Mouse (Mus musculus) MEL (cell line): ENCODE results near the gene Nfyb. TPM values are rescaled to one million over a fixed set of nuclear protein-coding genes. Genes with fewer than 3 reads are reported as not detected.

Source experiments
- DNase-seq: peaks from one replicate; pipeline ENCODE4 v3.0.0; 2011; ENCODE audit warnings: low read depth, low spot score
- H3K27ac ChIP-seq: 2 replicates; pipeline ENCODE4 v1.5.1; 2012; ENCODE audit warnings: low read depth, mild to moderate bottlenecking, control low read depth, low read length, moderate library complexity; ENCODE audit not compliant: control insufficient read depth
- H3K27me3 ChIP-seq, 2 experiments: fragments of 150-350 bp in 1 of 2; sonication (generic) in 1 of 2; 2 replicates each; pipeline ENCODE4 v1.6.1; 2012; ENCODE audit warnings: low read length in 2 of 2, mild to moderate bottlenecking in 2 of 2, improper control_type of control experiment in 1 of 2, moderate library complexity in 1 of 2; ENCODE audit not compliant: insufficient read depth in 2 of 2, control insufficient read depth in 1 of 2
- H3K36me3 ChIP-seq, 2 experiments: 2 replicates each; pipeline ENCODE4 v1.6.1; 2012 to 2014; ENCODE audit warnings: low read length in 2 of 2, improper control_type of control experiment in 1 of 2, inconsistent platforms in 1 of 2, mild to moderate bottlenecking in 1 of 2; ENCODE audit not compliant: insufficient read depth in 2 of 2, control insufficient read depth in 1 of 2
- H3K4me1 ChIP-seq, 2 experiments: fragments of 150-350 bp in 1 of 2; sonication (generic) in 1 of 2; 2 replicates each; pipeline ENCODE4 v1.6.1; 2012; ENCODE audit warnings: low read length in 2 of 2, improper control_type of control experiment in 1 of 2, mild to moderate bottlenecking in 1 of 2; ENCODE audit not compliant: insufficient read depth in 2 of 2, control insufficient read depth in 1 of 2
- H3K4me3 ChIP-seq, 2 experiments: fragments of 150-350 bp in 1 of 2; sonication (generic) in 1 of 2; 2 replicates each; pipeline ENCODE4 v1.5.1; 2012; ENCODE audit warnings: low read depth in 2 of 2, low read length in 2 of 2, mild to moderate bottlenecking in 2 of 2, moderate library complexity in 2 of 2, control low read depth in 1 of 2, improper control_type of control experiment in 1 of 2; ENCODE audit not compliant: control insufficient read depth in 1 of 2, insufficient read depth in 1 of 2
- H3K79me2 ChIP-seq: 2 replicates; pipeline ENCODE4 v1.6.1; 2012; ENCODE audit warnings: mild to moderate bottlenecking, low read length, moderate library complexity; ENCODE audit not compliant: control insufficient read depth, poor library complexity, insufficient read depth
- H3K9ac ChIP-seq: 2 replicates; pipeline ENCODE4 v1.6.1; 2012; ENCODE audit warnings: low read depth, mild to moderate bottlenecking, control low read depth, low read length, moderate library complexity; ENCODE audit not compliant: control insufficient read depth, poor library complexity, severe bottlenecking
- H3K9me3 ChIP-seq: fragments of 150-350 bp; sonication (generic); replicated peaks from 2 replicates; pipeline ENCODE4 v1.6.1; 2012; ENCODE audit warnings: mild to moderate bottlenecking, low read length, improper control_type of control experiment, moderate library complexity; ENCODE audit not compliant: insufficient read depth
- BHLHE40 ChIP-seq: IDR thresholded peaks from 2 replicates; pipeline ENCODE4 v1.6.1; 2012; ENCODE audit warnings: low read depth, mild to moderate bottlenecking, inconsistent platforms, low read length, improper control_type of control experiment, borderline replicate concordance
- CHD1 ChIP-seq: IDR thresholded peaks from 2 replicates; pipeline ENCODE4 v1.6.1; 2012; ENCODE audit warnings: low read depth, mild to moderate bottlenecking, inconsistent platforms, low read length, improper control_type of control experiment
- CHD2 ChIP-seq: IDR thresholded peaks from 2 replicates; pipeline ENCODE4 v1.6.1; 2011; ENCODE audit warnings: low read length, improper control_type of control experiment
- CTCF ChIP-seq, 3 experiments: IDR thresholded peaks in 2 of 3; conservative IDR thresholded peaks in 1 of 3; 2 replicates each; pipeline ENCODE4 v1.5.1; 2011 to 2012; ENCODE audit warnings: low read length in 3 of 3, low read depth in 2 of 3, mild to moderate bottlenecking in 2 of 3, improper control_type of control experiment in 1 of 3, inconsistent platforms in 1 of 3, mixed read lengths in 1 of 3, moderate library complexity in 1 of 3; ENCODE audit not compliant: control insufficient read depth in 1 of 3, insufficient read depth in 1 of 3, poor library complexity in 1 of 3, severe bottlenecking in 1 of 3
- ELF1 ChIP-seq: IDR thresholded peaks from 2 replicates; pipeline ENCODE4 v1.6.1; 2014; ENCODE audit warnings: low read depth, mild to moderate bottlenecking, inconsistent platforms, low read length, improper control_type of control experiment, moderate library complexity
- EP300 ChIP-seq, 2 experiments: IDR thresholded peaks; 2 replicates each; pipeline ENCODE4 v1.6.1; 2011; ENCODE audit warnings: improper control_type of control experiment in 2 of 2, low read length in 2 of 2, low read depth in 1 of 2, mild to moderate bottlenecking in 1 of 2
- ETS1 ChIP-seq: IDR thresholded peaks from 2 replicates; pipeline ENCODE4 v1.6.1; 2012; ENCODE audit warnings: low read depth, mild to moderate bottlenecking, inconsistent platforms, low read length, improper control_type of control experiment, moderate library complexity
- GABPA ChIP-seq: IDR thresholded peaks from 2 replicates; pipeline ENCODE4 v1.6.1; 2012; ENCODE audit warnings: low read depth, mild to moderate bottlenecking, inconsistent platforms, low read length, improper control_type of control experiment, moderate library complexity
- HCFC1 ChIP-seq: IDR thresholded peaks from 2 replicates; pipeline ENCODE4 v1.6.1; 2012; ENCODE audit warnings: low read depth, mild to moderate bottlenecking, inconsistent platforms, low read length, improper control_type of control experiment, moderate library complexity
- JUND ChIP-seq: IDR thresholded peaks from 2 replicates; pipeline ENCODE4 v1.6.1; 2011; ENCODE audit warnings: low read depth, mild to moderate bottlenecking, improper control_type of control experiment, low read length
- MAX ChIP-seq: IDR thresholded peaks from 2 replicates; pipeline ENCODE4 v1.6.1; 2011; ENCODE audit warnings: low read length, improper control_type of control experiment
- MAZ ChIP-seq: IDR thresholded peaks from 2 replicates; pipeline ENCODE4 v1.6.1; 2012; ENCODE audit warnings: low read depth, mild to moderate bottlenecking, inconsistent platforms, low read length, improper control_type of control experiment
- MEF2A ChIP-seq: IDR thresholded peaks from 2 replicates; pipeline ENCODE4 v1.6.1; 2014; ENCODE audit warnings: low read depth, mild to moderate bottlenecking, inconsistent platforms, low read length, improper control_type of control experiment; ENCODE audit not compliant: poor library complexity, insufficient replicate concordance, severe bottlenecking; ENCODE audit errors: extremely low read depth
- MXI1 ChIP-seq: IDR thresholded peaks from 2 replicates; pipeline ENCODE4 v1.6.1; 2011; ENCODE audit warnings: mild to moderate bottlenecking, low read depth, low read length, improper control_type of control experiment
- NELFE ChIP-seq: IDR thresholded peaks from 2 replicates; pipeline ENCODE4 v1.6.1; 2011; ENCODE audit warnings: low read depth, low read length, improper control_type of control experiment
- POLR2AphosphoS5 ChIP-seq: IDR thresholded peaks from 2 replicates; pipeline ENCODE4 v1.6.1; 2012; ENCODE audit warnings: low read depth, borderline replicate concordance, mild to moderate bottlenecking, inconsistent platforms, low read length, moderate library complexity, mixed read lengths
- RAD21 ChIP-seq: IDR thresholded peaks from 2 replicates; pipeline ENCODE4 v1.6.1; 2011; ENCODE audit warnings: mild to moderate bottlenecking, low read depth, low read length, improper control_type of control experiment
- RCOR1 ChIP-seq: IDR thresholded peaks from 2 replicates; pipeline ENCODE4 v1.6.1; 2012; ENCODE audit warnings: low read depth, mild to moderate bottlenecking, inconsistent platforms, low read length, improper control_type of control experiment
- SIN3A ChIP-seq: IDR thresholded peaks from 2 replicates; pipeline ENCODE4 v1.6.1; 2012; ENCODE audit warnings: low read length, improper control_type of control experiment, inconsistent platforms
- SMC3 ChIP-seq: IDR thresholded peaks from 2 replicates; pipeline ENCODE4 v1.6.1; 2011; ENCODE audit warnings: low read depth, low read length, improper control_type of control experiment
- USF1 ChIP-seq: IDR thresholded peaks from 2 replicates; pipeline ENCODE4 v1.6.1; 2014; ENCODE audit warnings: low read depth, mild to moderate bottlenecking, inconsistent platforms, low read length, improper control_type of control experiment, moderate library complexity
- USF2 ChIP-seq, 2 experiments: IDR thresholded peaks; 2 replicates each; pipeline ENCODE4 v1.6.1; 2011 to 2012; ENCODE audit warnings: improper control_type of control experiment in 2 of 2, low read length in 2 of 2, borderline replicate concordance in 1 of 2, inconsistent platforms in 1 of 2, low read depth in 1 of 2, mild to moderate bottlenecking in 1 of 2; ENCODE audit not compliant: insufficient read depth in 1 of 2
- ZC3H11A ChIP-seq: IDR thresholded peaks from 2 replicates; pipeline ENCODE4 v1.6.1; 2012; ENCODE audit warnings: low read depth, mild to moderate bottlenecking, inconsistent platforms, low read length, improper control_type of control experiment
- ZKSCAN1 ChIP-seq: IDR thresholded peaks from 2 replicates; pipeline ENCODE4 v1.6.1; 2012; ENCODE audit warnings: low read depth, mild to moderate bottlenecking, inconsistent platforms, low read length, improper control_type of control experiment, moderate library complexity
- ZMIZ1 ChIP-seq: IDR thresholded peaks from 2 replicates; pipeline ENCODE4 v1.6.1; 2012; ENCODE audit warnings: low read depth, mild to moderate bottlenecking, inconsistent platforms, low read length, improper control_type of control experiment, moderate library complexity
- polyA plus RNA-seq, 2 experiments: library from polyadenylated mRNA; stranded (reverse) in 1 of 2; unstranded in 1 of 2; fragments of >175 nt in 1 of 2; fragments of >200 nt in 1 of 2; gene quantifications; 2 replicates each; pipeline versions ENCODE4 v1.2.1 to v1.2.4; 2012; ENCODE audit warnings: low replicate concordance in 2 of 2, low read depth in 1 of 2; ENCODE audit not compliant: insufficient read length in 2 of 2, insufficient read depth in 1 of 2, missing spikeins in 1 of 2
- total RNA-seq: library from RNA; depleted of rRNA; stranded (reverse); fragments of 300-350 nt; gene quantifications from 2 replicates; pipeline ENCODE4 v1.2.3, GENCODE M21; 2012

Gene Nfyb
- total and polyA plus RNA-seq, 3 experiments = 32.6 to 38.3 TPM; not detected in 1

DNA sequence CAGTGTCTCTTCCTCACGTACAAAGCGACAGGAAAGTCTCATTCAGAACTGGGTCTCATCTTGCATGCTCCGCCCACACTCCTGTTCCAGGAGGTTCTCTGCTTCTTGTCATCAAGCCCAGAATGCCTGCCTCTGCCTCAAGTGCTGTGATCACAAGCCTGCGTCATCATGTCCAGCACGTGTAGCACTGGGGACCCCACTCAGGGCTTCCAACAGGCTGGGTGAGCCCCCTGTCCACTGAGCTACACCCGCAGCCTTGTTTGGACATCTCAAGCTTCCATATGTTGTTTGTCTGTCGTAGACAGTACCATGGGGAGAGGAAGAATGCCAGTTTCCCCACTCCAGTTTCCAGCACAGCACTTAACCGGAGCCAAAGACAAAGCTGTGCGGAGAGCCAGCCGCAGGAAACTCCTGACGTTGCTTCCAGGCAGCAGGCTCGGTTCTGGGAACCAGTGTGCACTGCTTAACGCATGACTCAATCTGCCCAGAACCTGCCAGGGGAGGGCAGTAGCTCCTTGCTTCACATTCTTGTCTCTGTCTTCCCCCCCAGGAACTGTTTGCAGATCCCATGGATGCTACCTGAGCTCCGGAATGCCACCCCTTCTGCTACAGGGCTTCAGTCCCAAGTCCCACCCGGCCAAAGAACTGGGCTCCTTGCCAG lies 31.3 kb upstream of the Nfyb start:
- H3K4me1 ChIP-seq = peaks cover 0 to 12% of the 10 kb centered on the region in 2 experiments; a peak in 3 of 4 replicates
- no peaks in the 10 kb centered on the region for H3K9me3 ChIP-seq
- peak; percentile 71 for DNase-seq
- H3K79me2 ChIP-seq = no peaks in the 10 kb centered on the region
- peak overlapping the region; percentile 48 to 54 for H3K4me3 ChIP-seq
- TF ChIP-seq POLR2AphosphoS5 (no peak), RCOR1 (no peak), CTCF (IDR thresholded peaks at IDR 0.05 in 2 of 3, conservative IDR thresholded peaks at IDR 0.05 in 1 of 3; ENCODE audit: control insufficient read depth in 1 of 3, insufficient read depth in 1 of 3, low read depth in 2 of 3, low read length in 3 of 3, poor library complexity in 1 of 3, severe bottlenecking in 1 of 3) (peak; percentile 29 to 62 (median 56); a peak in 5 of 6 replicates), HCFC1 (no peak), MAX (peak; percentile 45; the same call in 1 of the 2 replicates), EP300 (IDR thresholded peaks at IDR 0.05; ENCODE audit: low read depth in 1 of 2, low read length in 2 of 2) (no peak), CHD1 (0 out of 2 replicates have a peak, but pooled peaks have one; percentile 49), MXI1 (peak; percentile 36; the same call in 1 of the 2 replicates), JUND (0 out of 2 replicates have a peak, but pooled peaks have one; percentile 9), SMC3 (peak; percentile 40), USF1 (no peak), SIN3A (0 out of 2 replicates have a peak, but pooled peaks have one; percentile 39), ETS1 (no peak), NELFE (no peak; the same call in 1 of the 2 replicates), ZMIZ1 (no peak), RAD21 (peak; percentile 60), MAZ (0 out of 2 replicates have a peak, but pooled peaks have one; percentile 51), ZC3H11A (no peak)
- H3K27me3 ChIP-seq = no peaks in the 10 kb centered on the region
- H3K27ac ChIP-seq = no peak overlapping the region; the same call in 1 of the 2 replicates
- peaks cover 0 to 3% of the 10 kb centered on the region in 2 experiments; a peak in 2 of 4 replicates for H3K36me3 ChIP-seq
- H3K9ac ChIP-seq = peak overlapping the region; percentile 41

DNA sequence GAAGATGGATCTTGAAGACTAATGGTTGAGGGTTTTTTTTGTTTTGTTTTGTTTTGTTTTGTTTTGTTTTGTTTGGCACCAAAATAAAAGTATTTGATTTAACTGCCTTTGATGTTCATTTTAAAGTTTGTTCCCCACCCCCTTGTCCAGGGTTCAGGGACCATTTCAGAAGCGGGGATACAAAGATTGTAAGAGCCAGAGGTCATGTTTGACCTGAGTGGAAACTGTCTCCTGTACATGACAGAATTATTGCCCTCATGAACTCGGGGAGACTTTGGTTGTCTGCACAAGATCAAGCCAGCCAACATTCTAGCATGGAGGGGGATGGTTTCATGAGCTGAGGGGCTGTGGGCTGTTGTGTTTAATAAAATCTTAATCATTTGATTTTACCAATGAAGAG lies 28.4 kb upstream of the Nfyb start:
- H3K79me2 ChIP-seq = no peaks in the 10 kb centered on the region
- no peaks in the 10 kb centered on the region for H3K9me3 ChIP-seq
- H3K27ac ChIP-seq = no peak overlapping the region
- no peak for TF ChIP-seq ELF1
- no peak for TF ChIP-seq RAD21
- no peak for TF ChIP-seq MEF2A
- TF ChIP-seq USF2 (IDR thresholded peaks at IDR 0.05; ENCODE audit: borderline replicate concordance in 1 of 2, insufficient read depth in 1 of 2, low read depth in 1 of 2, low read length in 2 of 2) = no peak
- no peak for TF ChIP-seq CHD2
- TF ChIP-seq EP300 (IDR thresholded peaks at IDR 0.05; ENCODE audit: low read depth in 1 of 2, low read length in 2 of 2) = no peak
- TF ChIP-seq SIN3A = no peak
- no peak for TF ChIP-seq ZC3H11A
- no peak for TF ChIP-seq GABPA
- no peak for TF ChIP-seq BHLHE40
- no peak for TF ChIP-seq ETS1
- no peak for TF ChIP-seq ZMIZ1
- no peak for TF ChIP-seq ZKSCAN1
- H3K4me1 ChIP-seq = peaks cover 0 to 12% of the 10 kb centered on the region in 2 experiments; a peak in 3 of 4 replicates
- DNase-seq = no peak
- no peaks in the 10 kb centered on the region; a peak in 1 of 4 replicates for H3K36me3 ChIP-seq
- H3K9ac ChIP-seq = no peak overlapping the region
- no peaks in the 10 kb centered on the region for H3K27me3 ChIP-seq
- no peak overlapping the region for H3K4me3 ChIP-seq
